Mouse (Mus musculus) neural tube, embryonic 15.5 days (tissue): ENCODE data around the gene Golga4. TPM values are rescaled to one million over a fixed set of nuclear protein-coding genes. Genes with fewer than 3 reads are reported as not detected.

ENCODE experiments used
- ATAC-seq: fragments of 200-750 bp; cut with Nextera tagmentation; 2 replicates; pipeline ENCODE4 v1.8.0; 2017; ENCODE audit warnings: mild to moderate bottlenecking, moderate TSS enrichment, moderate library complexity; ENCODE audit not compliant: low FRiP score
- H3K27ac ChIP-seq: fragments of 300-500 bp; sonication (generic); replicated peaks from 2 replicates; pipeline ENCODE4 v1.5.1; 2015; ENCODE audit warnings: mild to moderate bottlenecking, inconsistent platforms
- H3K27me3 ChIP-seq: fragments of 300-500 bp; sonication (generic); replicated peaks from 2 replicates; pipeline ENCODE4 v1.6.1; 2015; ENCODE audit warnings: inconsistent platforms
- H3K36me3 ChIP-seq: fragments of 300-500 bp; sonication (generic); 2 replicates; pipeline ENCODE4 v1.6.1; 2015; ENCODE audit warnings: inconsistent platforms
- H3K4me1 ChIP-seq: fragments of 300-500 bp; sonication (generic); 2 replicates; pipeline ENCODE4 v1.6.1; 2015; ENCODE audit warnings: inconsistent platforms
- H3K4me2 ChIP-seq: fragments of 300-500 bp; sonication (generic); 2 replicates; pipeline ENCODE4 v1.6.1; 2015; ENCODE audit warnings: inconsistent platforms, mild to moderate bottlenecking, moderate library complexity
- H3K4me3 ChIP-seq: fragments of 300-500 bp; sonication (generic); replicated peaks from 2 replicates; pipeline ENCODE4 v1.5.1; 2015; ENCODE audit warnings: mild to moderate bottlenecking, inconsistent platforms
- H3K9ac ChIP-seq: fragments of 300-500 bp; sonication (generic); replicated peaks from 2 replicates; pipeline ENCODE4 v1.6.1; 2015; ENCODE audit warnings: mild to moderate bottlenecking, inconsistent platforms
- H3K9me3 ChIP-seq: fragments of 300-500 bp; sonication (generic); replicated peaks from 2 replicates; pipeline ENCODE4 v1.6.1; 2016; ENCODE audit warnings: inconsistent platforms
- WGBS: fragments of 180-500 bp; shearing (Covaris S2); methylation state at CpG from one replicate; pipeline ENCODE4 v1.1.7; 2015; ENCODE audit warnings: mixed read lengths; 5-methylcytosine and 5-hydroxymethylcytosine counted together
- polyA plus RNA-seq: library from polyadenylated mRNA; unstranded; fragments of >200 nt; fragmentation: Nextera tagmentation; extraction: Ambion mirVana; gene quantifications from 2 replicates; pipeline ENCODE4 v1.2.1, GENCODE M21; 2015

Gene Golga4
- polyA plus RNA-seq, 1 experiment from 2014 or later = 44.4 TPM

DNA sequence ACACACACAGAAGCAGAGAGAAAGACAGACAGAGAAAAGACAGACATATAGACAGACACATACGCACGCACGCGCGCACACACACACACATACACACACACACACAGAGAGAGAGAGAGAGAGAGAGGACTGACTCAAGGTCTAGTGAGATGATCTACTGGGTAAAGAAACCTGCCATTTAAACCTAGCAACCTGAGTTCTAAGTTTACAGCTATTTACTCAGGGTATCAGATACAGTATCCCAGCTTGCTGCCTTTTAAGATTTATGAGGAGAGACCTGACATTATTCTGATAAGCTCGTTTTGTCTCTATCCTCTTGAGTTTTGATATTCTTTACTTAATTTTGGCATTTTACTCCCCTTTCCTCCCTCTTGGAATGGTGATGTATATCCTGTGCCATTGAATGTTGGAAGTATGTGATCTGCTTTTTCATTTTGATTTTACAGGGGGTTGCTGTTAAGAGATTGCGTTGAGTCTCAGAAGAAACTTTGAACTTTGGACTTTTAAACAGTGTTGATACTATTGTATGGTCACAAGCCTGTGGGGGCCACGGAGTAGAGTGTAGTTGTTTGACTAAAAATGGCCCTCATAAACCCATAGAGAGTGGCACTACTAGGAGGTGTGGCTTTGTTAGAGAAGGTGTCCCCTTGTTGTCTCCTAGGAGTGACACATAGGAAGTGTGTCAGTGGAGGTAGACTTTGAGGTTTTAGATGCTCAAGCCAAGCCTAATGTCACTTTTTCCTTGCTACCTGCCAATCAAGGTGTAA, 13.0 kb upstream of the Golga4 start:
- no peak for ATAC-seq
- WGBS = 88% methylated on average over 8 of the region's 8 CpGs

DNA sequence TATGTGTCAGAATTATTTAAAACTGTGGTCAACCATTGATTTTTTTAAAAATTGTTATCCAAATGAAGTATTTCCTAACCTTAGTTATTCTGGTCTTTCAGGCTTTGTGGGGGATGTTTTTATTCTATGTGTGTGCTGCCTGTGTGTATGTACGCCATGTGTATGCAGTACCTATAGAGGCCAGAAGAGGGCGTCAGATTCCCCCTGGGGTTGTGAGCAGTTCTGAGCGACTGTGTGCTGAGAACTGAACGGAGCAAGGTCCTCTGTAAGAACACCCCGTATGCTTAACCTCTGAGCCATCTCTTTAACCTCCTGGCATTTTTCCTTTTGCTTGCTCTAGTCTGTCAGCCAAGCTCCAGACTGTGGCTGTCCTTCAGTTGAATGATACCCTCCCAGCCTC, 12.0 kb upstream of the Golga4 start:
- H3K9ac ChIP-seq = no peak overlapping the region
- no peak overlapping the region for H3K27ac ChIP-seq
- WGBS = 90% methylated on average over 5 of the region's 5 CpGs
- H3K36me3 ChIP-seq = no peaks in the 10 kb centered on the region
- no peak for ATAC-seq
- no peaks in the 10 kb centered on the region for H3K9me3 ChIP-seq
- no peak overlapping the region for H3K4me2 ChIP-seq
- peaks cover 24% of the 10 kb centered on the region for H3K27me3 ChIP-seq
- peaks cover 4% of the 10 kb centered on the region for H3K4me1 ChIP-seq
- H3K4me3 ChIP-seq = no peak overlapping the region

More for the DNA sequence above, 13.0 kb upstream of the Golga4 start:
- H3K36me3 ChIP-seq = no peaks in the 10 kb centered on the region
- H3K27ac ChIP-seq = no peak overlapping the region
- H3K4me3 ChIP-seq = no peak overlapping the region
- no peak overlapping the region for H3K4me2 ChIP-seq
- no peaks in the 10 kb centered on the region for H3K9me3 ChIP-seq
- H3K27me3 ChIP-seq = peaks cover 25% of the 10 kb centered on the region
- peaks cover 12% of the 10 kb centered on the region for H3K4me1 ChIP-seq
- no peak overlapping the region for H3K9ac ChIP-seq

DNA sequence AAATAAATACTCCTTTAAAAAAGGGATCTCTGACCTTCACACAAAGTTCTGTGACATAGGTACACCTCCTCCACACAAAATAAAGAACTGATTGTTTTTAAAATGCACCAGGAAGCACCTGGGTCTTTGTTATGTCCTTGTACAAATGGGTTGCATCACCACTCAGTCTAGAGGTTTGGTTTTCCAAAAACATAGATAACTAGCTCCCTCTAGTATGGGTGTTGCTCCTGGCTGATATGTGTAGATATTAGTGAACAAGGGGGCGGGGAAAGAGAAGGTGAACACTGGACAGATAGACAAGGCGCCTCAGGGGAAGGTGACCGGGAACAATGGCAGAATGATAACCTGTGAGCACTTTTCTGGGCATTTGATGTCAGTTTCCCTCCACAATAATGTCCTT, 10.1 kb upstream of the Golga4 start:
- Histone ChIP-seq H3K27me3 (peaks cover 10% of the 10 kb centered on the region), H3K27ac (no peak overlapping the region), H3K4me1 (no peaks in the 10 kb centered on the region), H3K36me3 (no peaks in the 10 kb centered on the region), H3K9me3 (no peaks in the 10 kb centered on the region), H3K4me2 (no peak overlapping the region), H3K4me3 (no peak overlapping the region), H3K9ac (no peak overlapping the region)
- 95% methylated on average over 3 of the region's 3 CpGs for WGBS
- ATAC-seq = no peak

DNA sequence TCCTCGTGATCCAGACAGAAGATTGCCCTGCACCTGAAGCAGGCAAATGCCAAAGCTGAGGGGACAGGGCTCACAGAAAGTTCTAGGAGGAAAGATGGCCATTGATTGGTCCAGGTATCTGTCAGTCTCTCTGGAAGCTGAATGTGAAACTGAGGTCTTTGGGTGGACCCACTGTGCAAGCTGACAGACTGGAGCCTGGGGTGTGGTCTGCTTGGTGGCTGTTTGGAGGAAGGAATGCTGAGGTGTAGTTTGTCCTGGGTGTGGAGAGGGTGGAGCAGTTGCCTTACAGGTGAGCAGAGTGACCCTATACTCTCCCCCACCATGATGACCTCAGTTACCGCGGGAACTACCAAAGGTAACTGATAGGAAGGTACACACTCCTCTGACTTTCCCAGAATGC, 9.1 kb upstream of the Golga4 start:
- 88% methylated on average over 3 of the region's 3 CpGs for WGBS
- no peaks in the 10 kb centered on the region for H3K36me3 ChIP-seq
- no peaks in the 10 kb centered on the region for H3K9me3 ChIP-seq
- H3K4me2 ChIP-seq = no peak overlapping the region
- no peaks in the 10 kb centered on the region for H3K4me1 ChIP-seq
- no peak overlapping the region for H3K4me3 ChIP-seq
- ATAC-seq = no peak
- H3K9ac ChIP-seq = no peak overlapping the region
- no peak overlapping the region for H3K27ac ChIP-seq
- H3K27me3 ChIP-seq = peaks cover 3% of the 10 kb centered on the region; the same call in 1 of the 2 replicates

DNA sequence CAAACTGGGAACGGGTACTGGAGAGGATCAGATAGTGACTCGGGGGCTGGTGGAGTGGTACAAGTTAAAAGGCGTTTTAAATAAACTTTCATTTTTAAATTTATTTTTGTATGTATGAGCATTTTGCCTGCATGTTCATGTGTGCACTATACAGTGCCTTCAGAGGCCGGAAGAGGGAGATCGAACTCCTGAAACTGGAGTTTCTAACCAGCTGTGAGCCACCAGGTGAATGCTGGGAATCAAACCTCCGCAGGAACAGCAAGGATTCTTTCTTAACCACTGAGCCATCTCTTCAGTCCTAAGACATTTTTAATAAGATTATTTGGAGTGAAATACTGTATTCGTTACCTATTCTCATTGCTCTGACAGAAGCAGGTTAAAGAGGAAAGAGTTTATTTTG, 8.0 kb upstream of the Golga4 start:
- Histone ChIP-seq H3K27ac (no peak overlapping the region), H3K4me2 (no peak overlapping the region), H3K9me3 (no peaks in the 10 kb centered on the region), H3K36me3 (no peaks in the 10 kb centered on the region), H3K9ac (no peak overlapping the region), H3K4me3 (no peak overlapping the region), H3K27me3 (peaks cover 3% of the 10 kb centered on the region; the same call in 1 of the 2 replicates), H3K4me1 (no peaks in the 10 kb centered on the region)
- no peak for ATAC-seq
- 74% methylated on average over 7 of the region's 7 CpGs for WGBS

DNA sequence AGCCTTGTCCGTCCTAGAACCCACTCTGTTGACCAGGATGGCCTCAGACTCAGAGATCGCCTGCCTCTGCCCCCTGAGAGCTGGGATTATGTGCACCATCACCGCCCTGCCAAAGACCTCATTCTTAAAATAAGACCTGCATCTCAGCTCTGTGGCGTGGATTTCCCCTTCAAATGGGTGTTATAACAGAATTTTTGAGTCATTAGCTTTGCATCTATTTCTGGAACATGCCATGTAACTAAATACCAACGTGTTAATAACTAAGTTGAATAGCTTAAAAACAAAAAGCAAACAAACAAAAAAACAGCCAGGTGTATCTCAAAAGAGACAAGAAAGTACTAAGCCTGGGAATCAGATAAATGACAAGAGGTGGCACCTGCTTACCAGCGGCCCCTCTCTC, 5.1 kb upstream of the Golga4 start:
- Histone ChIP-seq H3K4me2 (no peak overlapping the region), H3K27ac (no peak overlapping the region), H3K27me3 (peaks cover 3% of the 10 kb centered on the region; the same call in 1 of the 2 replicates), H3K9me3 (no peaks in the 10 kb centered on the region), H3K9ac (no peak overlapping the region), H3K4me1 (peaks cover 8% of the 10 kb centered on the region), H3K36me3 (no peaks in the 10 kb centered on the region), H3K4me3 (no peak overlapping the region)
- no peak for ATAC-seq
- 80% methylated on average over 6 of the region's 6 CpGs for WGBS

DNA sequence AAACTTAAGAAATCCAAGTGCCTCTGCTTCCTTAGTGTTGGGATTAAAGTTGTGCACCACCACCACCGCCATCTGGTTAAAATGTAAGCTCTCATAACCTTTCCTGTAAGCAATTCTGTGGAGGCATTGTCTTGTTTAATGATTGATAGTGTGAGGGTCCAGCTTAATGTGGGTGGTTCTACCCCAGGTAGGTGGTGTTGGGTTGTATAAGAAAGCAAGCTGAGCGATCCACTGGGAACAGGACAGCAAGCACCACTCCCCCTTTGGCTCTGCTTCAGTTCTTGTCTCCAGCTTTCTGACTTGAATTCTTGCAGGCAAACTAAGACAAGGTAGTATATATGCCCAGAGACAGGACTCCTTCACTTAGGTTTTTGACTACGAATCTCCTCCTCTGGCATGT, 1.4 kb upstream of the Golga4 start:
- H3K4me3 ChIP-seq = no peak overlapping the region
- no peaks in the 10 kb centered on the region for H3K27me3 ChIP-seq
- H3K4me1 ChIP-seq = peaks cover 32% of the 10 kb centered on the region
- no peak overlapping the region for H3K9ac ChIP-seq
- no peak overlapping the region for H3K27ac ChIP-seq
- WGBS = 90% methylated on average over 3 of the region's 3 CpGs
- ATAC-seq = no peak
- no peaks in the 10 kb centered on the region for H3K36me3 ChIP-seq
- H3K9me3 ChIP-seq = no peaks in the 10 kb centered on the region
- no peak overlapping the region for H3K4me2 ChIP-seq

DNA sequence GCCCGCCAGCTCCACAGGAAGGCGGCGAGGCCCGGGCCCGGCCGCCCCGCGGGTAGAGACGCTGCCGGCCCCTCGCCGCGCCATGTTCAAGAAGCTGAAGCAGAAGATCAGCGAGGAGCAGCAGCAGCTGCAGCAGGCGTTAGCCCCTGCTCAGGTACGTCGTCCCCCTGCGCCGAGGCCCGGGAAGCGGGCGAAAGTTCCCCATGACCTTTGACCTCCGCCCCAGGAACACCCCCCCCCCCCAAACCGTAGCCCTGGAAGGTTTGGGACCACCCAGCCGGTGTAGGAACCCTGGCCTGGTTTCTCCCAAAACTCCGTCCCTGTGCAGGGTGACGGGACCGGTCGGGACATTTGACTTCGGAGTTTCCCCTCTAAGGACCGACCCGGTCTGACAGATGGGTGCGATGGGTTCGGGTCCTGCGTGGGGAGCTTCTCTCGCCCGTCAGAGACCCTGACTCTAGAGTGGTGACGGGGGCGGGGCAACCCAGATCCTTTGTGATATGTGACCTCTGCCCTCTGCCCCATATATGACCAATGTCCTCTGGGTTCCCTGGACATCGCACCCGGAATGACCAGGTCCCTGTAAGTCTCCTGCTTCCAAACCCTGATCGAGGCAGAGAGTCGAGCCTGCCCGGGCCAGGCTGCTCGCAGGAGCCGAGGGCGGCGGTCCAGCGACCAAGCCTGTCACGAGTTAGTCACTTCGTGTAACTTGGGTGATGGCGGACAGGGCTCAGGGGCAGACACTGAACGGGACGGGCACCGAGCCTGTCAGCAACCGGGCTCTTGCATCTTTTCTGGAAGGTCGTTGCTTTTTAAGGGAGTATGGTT, 551 bp downstream of the Golga4 start:
- H3K27ac ChIP-seq = peak overlapping the region; percentile 76
- peak overlapping the region; percentile 75 for H3K4me3 ChIP-seq
- H3K9me3 ChIP-seq = no peaks in the 10 kb centered on the region
- H3K4me1 ChIP-seq = peaks cover 39% of the 10 kb centered on the region
- peak overlapping the region; percentile 98 for H3K4me2 ChIP-seq
- no peaks in the 10 kb centered on the region for H3K27me3 ChIP-seq
- ATAC-seq = peak; percentile 62
- H3K9ac ChIP-seq = peak overlapping the region; percentile 88
- under 1% methylated on average over 46 of the region's 57 CpGs for WGBS
- H3K36me3 ChIP-seq = no peaks in the 10 kb centered on the region

DNA sequence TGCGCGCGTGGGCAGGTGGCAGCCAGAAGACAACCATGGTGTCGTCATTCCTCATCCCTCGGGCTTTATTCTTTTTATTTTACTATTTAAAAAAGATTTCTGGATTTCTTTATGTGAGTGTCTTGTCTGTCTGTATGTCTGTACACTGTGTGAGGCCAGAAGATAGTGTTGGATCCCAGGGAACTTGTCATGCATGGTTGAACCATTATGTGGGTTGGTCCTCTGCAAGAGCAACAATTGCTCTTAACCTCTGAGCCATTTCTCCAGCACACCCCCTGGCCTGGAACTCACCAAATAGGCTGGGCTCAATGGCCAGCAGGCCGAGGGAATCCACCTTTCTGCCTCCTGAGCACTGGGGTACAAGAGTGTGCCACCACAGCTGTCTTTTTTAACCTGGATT, 1.5 kb downstream of the Golga4 start:
- no peaks in the 10 kb centered on the region for H3K9me3 ChIP-seq
- peak overlapping the region; percentile 88; the same call in 1 of the 2 replicates for H3K9ac ChIP-seq
- peak overlapping the region; percentile 98 for H3K4me2 ChIP-seq
- no peaks in the 10 kb centered on the region for H3K27me3 ChIP-seq
- no peak overlapping the region for H3K27ac ChIP-seq
- WGBS = 79% methylated on average over 6 of the region's 6 CpGs
- no peaks in the 10 kb centered on the region for H3K36me3 ChIP-seq
- peak overlapping the region; percentile 75 for H3K4me3 ChIP-seq
- no peak for ATAC-seq
- peaks cover 39% of the 10 kb centered on the region for H3K4me1 ChIP-seq

DNA sequence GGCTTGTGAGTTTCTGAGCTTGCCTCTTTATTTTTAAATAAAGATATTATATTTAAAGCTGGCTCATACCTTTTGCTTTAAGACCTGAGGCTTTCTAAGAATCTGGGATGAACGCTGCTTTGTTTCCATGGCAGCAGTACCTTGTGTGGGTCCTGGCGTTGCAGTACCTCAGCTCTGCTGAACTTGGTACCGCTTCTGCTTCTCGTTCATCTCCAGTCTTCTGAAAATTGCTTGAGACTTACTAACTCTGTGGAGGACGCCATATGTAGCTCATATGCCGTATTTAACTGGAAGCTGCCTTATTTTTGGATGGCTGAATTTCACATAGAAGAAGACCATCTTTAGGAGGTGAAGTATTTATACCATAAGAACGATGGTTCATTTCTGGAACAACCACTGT, 2.5 kb downstream of the Golga4 start:
- Histone ChIP-seq H3K27me3 (no peaks in the 10 kb centered on the region), H3K4me1 (peaks cover 39% of the 10 kb centered on the region), H3K36me3 (no peaks in the 10 kb centered on the region), H3K4me2 (no peak overlapping the region), H3K9ac (0 out of 2 replicates have a peak overlapping the region, but pooled peaks have one; percentile 20), H3K4me3 (no peak overlapping the region), H3K9me3 (no peaks in the 10 kb centered on the region), H3K27ac (no peak overlapping the region)
- no peak for ATAC-seq
- 89% methylated on average over 7 of the region's 7 CpGs for WGBS

DNA sequence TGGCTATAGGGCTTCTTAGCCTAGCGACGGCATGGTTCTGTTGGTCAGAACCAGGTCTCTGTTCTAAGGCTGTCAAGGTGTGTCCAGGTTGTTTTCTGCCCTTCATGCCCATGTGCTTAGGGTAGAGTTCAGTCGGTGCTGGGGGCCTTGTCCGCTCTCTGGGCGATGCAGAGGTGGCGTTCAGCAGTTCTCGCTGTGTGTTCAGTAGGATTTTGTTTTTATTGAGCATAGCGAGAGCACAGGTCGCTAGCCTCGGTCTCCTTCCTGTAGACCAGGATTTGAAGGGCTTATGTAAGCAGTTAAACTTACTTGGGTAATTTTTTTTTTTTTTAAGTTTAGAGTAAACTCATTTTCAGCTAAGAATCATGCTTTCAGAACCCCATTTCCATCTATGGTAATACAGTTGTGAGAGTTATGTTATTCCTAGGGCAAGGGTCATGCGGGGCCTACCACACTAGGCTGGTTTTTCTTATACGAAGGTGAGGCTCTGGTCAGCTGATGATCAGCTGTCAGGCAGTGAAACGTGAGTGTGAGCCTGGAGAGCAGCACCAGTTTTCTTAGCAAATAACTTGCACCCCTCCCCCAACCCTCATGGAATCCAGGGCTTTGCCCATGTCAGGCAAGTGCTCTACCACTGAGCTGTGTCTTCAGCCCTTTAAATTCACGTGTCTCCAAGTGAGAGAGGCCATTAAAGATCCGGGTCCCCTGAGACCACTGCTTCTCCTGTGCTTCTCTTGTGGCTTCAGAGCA, 5.0 kb downstream of the Golga4 start:
- no peaks in the 10 kb centered on the region for H3K9me3 ChIP-seq
- WGBS = 81% methylated on average over 15 of the region's 15 CpGs
- H3K27me3 ChIP-seq = no peaks in the 10 kb centered on the region
- no peak overlapping the region for H3K4me3 ChIP-seq
- no peak overlapping the region for H3K27ac ChIP-seq
- no peak for ATAC-seq
- H3K9ac ChIP-seq = no peak overlapping the region
- H3K4me2 ChIP-seq = no peak overlapping the region
- peaks cover 31% of the 10 kb centered on the region for H3K4me1 ChIP-seq
- H3K36me3 ChIP-seq = peaks cover 14% of the 10 kb centered on the region
